Mouse (Mus musculus): ENCODE measurements around the gene Zbtb38. TPM values are rescaled to one million over a fixed set of nuclear protein-coding genes. Genes with fewer than 3 reads are reported as not detected.
"Not testable (repeated sequence)": the region's sequence is repeated elsewhere in the genome, so short reads cannot be mapped to it uniquely, and the experiment has no call there.

The Zbtb38 gene
- total RNA-seq, 2 experiments from 2014 or later, result 32.5 to 37.7 TPM

DNA sequence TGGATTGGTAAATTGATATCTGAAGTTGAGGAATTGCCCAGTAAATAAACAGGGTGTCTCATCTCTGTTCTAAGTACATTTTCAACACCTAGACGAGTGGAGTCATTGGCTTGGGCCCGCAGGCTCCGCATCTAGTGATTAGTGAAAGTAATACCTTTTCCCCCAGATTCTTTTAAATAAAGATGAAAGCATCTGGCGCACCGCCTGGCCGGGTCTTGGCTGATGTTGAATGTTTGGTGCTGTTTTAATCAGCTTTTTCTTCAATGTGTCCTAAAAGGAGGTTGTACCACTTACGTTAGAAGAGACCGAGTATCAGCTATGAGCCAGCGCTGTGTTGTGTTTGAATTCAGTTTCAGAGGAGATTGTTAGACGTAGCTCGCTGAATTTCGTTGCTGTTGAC is 81.4 kb downstream of the Zbtb38 start:
- intact Hi-C loops (cut with DNase I), result loop anchor here (5.0 kb wide), 1 partner anchor 46 kb away; no protein-coding TSS in a partner anchor

DNA sequence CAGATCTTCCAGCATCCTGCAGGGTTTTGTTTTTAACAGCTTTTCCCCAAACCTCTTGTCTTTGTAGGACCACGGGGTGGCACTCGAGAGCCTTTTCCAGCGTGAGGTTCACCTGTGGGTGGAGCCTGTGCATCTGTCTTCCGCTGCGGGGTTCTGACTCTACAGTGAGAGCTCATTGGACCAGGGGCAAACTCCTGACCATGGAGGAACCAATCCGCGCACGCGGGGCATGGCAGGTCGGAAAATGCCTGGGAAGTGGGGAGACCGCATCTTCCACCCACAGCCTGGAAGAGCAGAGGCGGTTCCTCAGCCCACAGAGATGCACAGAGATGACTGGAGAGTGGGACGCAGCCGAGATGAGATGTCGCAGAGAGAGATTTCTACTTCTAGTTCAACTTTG is 82.8 kb downstream of the Zbtb38 start:
- DNase-seq (ENCODE audit: low spot score), result peak; percentile 90
- intact Hi-C loops (cut with DNase I), result loop anchor here (1.0 to 5.0 kb wide), 3 partner anchors 47 to 148 kb away; no protein-coding TSS in a partner anchor

More for the DNA sequence above, 81.4 kb downstream of the Zbtb38 start:
- no peak for DNase-seq (ENCODE audit: low spot score)

DNA sequence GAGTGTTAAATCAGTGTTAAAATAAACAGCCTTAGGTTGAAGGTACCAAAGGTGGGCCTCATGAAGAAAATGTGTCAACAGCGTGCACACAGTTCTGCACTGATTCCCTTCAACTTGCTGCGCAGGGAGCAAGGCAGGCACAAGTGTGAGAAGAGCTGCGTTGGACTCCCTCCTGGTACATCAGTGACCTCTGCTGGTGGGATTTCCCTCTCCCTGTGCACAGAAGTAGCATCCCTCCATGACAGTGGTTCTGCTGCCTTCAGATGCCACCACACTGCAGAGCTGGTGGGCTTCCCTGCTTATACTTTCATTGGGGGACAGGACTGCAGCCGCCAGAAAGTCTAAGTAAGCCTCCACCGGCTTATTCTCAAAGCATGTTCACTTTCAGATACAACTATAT is 84.0 kb downstream of the Zbtb38 start:
- no peak for DNase-seq (ENCODE audit: low spot score)
- intact Hi-C loops (cut with DNase I), result loop anchor here (1.0 kb wide), 3 partner anchors 93 to 150 kb away; no protein-coding TSS in a partner anchor

DNA sequence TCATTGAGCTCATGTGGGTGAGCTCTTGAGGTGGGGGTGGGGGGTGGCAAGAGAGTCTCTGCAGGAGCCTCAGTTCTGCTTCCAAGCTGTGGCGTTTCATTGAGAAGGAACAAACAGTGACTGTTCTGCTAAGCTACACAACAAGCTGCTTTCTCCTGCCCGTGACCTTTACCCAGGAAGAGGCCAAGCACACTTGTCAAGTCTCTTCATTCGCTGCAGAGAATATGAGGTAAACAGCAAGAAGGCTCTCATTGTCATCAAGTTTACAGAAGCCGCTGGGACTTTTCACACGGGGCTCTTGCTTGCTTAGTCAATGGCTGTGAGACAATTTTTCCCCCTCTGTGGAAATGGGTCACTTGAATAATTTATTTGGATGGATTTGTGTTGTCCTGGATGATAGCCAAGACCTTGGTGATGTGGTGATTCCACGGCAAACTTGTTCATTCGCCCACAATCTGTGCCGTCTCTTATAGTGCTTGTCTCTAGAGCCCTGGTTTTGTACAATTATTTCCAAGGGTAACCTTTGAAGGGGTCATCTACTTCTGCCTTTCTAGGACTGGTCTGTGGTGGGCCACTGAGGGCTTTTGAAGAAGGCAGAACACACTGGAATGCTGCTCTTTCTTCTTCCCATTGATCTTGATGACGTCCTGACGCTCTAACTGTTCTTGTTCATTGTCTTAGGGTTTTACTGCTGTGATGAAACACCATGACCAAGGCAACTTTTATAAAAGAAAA is 92.0 kb downstream of the Zbtb38 start:
- DNase-seq (ENCODE audit: low spot score), result no peak
- intact Hi-C loops (cut with DNase I), result no loop called here

DNA sequence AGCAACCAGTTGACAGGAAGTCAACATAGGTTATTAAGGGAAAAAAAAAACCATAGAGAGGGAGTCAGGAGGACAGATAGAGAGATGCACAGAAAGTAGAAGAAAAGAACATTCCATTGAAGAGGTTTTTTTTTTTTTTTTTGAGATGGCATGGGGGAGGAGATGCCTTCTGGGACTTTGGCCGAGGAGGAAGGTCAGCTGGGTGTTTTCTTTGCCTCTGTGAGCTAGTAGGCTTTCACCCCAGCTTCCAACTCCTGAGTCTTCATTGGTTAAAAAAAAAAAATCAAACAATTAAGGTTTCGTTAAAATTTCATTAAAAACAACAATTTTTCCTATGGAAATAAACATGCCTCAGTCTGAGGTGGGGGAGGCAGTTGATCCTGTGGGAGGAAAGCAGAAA is 92.8 kb downstream of the Zbtb38 start:
- no peak for DNase-seq (ENCODE audit: low spot score)
- intact Hi-C loops (cut with DNase I), result no loop called here

DNA sequence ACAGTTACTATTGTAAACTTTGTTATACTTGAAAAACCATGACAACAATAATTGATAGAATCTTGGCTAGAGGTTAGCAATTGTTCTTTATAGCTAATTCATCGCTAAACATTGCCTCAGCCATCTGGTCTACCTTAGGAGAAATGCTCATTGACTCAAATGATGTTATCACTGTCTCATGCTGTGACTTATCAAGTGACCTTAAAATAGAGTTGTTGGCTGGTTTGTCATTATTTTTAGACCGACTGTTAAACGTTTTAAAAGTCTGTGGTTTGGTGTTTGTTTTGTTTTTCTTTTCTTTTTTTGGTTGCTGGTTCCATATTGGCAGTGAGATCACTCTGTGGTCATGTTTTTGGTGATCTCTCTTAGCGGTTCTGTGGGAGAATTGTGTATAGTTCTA is 99.1 kb downstream of the Zbtb38 start:
- DNase-seq (ENCODE audit: low spot score), result no peak
- intact Hi-C loops (cut with DNase I), result loop anchor here (2.0 kb wide), 1 partner anchor 81 kb away; no protein-coding TSS in a partner anchor

DNA sequence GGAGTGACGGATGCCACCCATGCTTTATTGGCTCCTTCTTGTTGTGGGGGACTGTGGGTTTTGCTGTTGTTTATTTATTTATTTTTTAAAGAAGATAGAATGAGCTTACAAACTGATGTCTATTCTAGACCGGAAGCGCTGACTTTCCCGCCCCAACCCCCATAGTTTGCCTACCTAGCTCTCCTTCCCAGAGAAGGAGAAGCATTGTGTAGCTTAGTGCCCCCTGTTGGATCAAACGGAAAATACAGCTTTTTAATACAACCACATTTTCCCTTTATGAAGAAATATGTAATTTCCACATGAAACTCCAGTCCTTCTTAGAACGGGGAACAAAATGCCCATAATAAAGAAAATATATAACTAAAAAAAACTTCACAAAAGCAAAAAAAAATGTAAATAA is 99.9 kb downstream of the Zbtb38 start:
- DNase-seq (ENCODE audit: low spot score), result no peak
- intact Hi-C loops (cut with DNase I), result loop anchor here (2.0 kb wide), 1 partner anchor 80 kb away; no protein-coding TSS in a partner anchor

DNA sequence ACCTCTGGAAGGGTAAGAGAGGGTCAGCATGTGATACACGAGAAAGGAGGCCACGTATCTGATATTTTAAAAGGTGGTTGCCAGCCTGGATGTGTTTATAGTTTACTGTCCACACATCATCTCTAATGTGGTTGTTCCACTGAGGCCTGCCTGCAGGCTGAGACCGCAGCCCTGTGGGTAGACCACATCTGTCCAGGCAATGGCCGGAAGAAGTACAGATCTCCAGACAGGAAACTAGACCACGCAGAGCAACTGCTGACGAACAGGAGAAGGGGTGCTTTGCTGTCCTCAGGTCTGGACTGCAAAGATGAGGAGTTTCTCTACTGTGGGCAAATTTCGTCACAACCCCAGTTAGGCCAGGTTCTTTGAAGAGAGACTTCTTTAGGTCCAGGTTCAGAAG is 101.8 kb downstream of the Zbtb38 start:
- intact Hi-C loops (cut with DNase I), result no loop called here
- DNase-seq (ENCODE audit: low spot score), result no peak

DNA sequence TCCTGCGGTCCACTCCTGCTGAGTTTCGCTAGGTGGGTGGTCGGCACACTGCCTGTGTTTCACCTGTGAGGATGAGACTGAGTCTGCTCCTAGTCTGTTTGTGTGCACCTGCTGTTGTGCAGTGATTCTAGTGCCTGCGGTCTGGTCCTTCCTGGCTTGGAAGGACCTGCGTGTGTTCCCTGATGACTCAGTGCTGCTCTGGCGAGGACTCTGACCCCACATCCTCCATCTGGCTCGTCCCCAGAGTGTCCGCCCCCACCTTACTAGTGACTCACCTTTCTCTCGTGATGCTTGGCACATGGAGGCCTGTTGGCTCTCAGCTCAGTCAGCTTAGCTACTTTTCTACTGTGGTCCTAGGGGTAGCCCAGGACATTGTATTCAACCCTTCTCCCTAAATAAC is 102.7 kb downstream of the Zbtb38 start:
- intact Hi-C loops (cut with DNase I), result no loop called here
- no peak for DNase-seq (ENCODE audit: low spot score)

DNA sequence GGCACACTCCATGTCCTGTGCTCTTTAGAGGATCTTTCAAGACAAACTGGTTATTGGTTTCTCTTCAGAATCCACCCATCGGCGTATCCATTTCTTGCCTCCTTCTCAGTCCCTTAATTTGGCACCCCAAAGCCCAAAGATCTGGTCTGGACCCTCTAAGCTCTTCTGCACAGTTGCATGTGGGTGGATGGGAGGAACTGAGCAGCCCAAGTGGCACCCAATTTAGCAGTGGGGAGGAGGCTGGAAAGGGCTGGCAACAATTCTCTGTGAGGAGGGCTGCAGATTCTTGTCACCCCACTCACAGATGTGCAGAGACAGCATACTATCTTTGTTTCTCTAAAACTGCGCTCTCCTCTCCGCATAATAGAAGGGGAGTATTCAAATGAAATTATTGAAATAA is 103.3 kb downstream of the Zbtb38 start:
- DNase-seq (ENCODE audit: low spot score), result no peak
- intact Hi-C loops (cut with DNase I), result no loop called here

DNA sequence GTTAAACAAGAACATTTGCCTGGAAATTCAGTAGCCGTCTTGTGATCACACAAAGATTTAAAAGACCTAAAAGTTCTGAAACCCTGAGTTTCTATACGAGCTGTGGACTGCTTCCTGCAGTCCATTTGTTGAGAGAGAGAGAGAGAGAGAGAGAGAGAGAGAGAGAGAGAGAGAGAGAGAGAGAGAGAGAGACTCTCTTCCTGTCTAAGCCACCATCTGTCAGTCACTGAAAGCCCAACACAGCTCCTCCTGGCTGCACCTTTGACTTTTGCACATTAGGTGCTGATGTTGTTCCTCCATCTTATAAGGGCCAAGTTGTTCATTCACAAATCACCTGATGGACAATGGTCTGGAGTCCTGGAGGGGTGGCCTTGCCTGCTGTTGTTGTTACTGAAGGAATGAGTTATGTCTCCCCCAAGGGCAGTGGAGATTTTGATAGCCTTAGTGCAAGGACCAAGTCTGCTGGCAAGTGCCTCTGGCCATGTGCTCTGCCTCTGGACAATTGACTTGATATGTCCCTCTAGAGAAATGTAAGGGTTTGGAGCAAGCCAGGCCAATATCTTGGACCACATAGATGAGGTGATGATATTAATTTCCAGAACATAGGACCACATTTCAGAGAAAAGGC is 105.8 kb downstream of the Zbtb38 start:
- intact Hi-C loops (cut with DNase I), result no loop called here
- no peak for DNase-seq (ENCODE audit: low spot score)

DNA sequence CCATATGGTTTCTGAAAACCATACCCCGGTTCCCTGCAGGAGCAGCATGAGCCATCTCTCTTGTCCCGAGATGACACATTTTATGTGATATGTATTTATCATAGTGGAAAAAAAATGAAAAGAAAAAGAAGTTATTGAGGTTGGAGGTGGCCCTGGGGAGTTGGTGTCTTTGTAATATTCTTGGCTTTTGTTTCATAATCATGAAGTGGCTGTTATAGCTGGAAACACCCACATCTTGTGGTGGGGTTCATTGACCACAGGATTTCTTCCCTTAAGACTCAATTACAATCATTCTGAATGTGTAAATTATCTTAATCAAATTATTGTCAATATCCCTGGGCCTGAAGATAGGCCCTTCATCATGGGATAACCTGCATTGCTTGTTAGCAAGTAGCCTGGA is 107.8 kb downstream of the Zbtb38 start:
- no peak for DNase-seq (ENCODE audit: low spot score)
- intact Hi-C loops (cut with DNase I), result no loop called here

DNA sequence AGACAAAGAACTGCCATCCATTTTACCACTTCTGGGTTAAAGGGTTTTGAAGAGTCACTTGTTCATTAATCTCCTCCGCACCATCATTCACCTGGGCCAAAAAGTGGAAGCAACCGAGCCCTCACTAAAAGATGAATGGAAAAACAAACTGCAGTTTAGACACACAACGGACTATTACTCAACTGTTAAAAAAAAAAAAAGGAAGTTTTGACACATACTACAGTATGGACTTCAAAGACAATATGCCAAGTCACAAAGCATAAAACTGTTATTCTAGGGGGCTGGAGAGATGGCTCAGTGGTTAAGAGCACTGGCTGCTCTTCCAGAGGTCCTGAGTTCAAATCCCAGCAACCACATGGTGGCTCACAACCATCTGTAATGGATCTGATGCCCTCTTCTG is 108.6 kb downstream of the Zbtb38 start:
- intact Hi-C loops (cut with DNase I); DNase-seq (ENCODE audit: low spot score): not testable (repeated sequence)

DNA sequence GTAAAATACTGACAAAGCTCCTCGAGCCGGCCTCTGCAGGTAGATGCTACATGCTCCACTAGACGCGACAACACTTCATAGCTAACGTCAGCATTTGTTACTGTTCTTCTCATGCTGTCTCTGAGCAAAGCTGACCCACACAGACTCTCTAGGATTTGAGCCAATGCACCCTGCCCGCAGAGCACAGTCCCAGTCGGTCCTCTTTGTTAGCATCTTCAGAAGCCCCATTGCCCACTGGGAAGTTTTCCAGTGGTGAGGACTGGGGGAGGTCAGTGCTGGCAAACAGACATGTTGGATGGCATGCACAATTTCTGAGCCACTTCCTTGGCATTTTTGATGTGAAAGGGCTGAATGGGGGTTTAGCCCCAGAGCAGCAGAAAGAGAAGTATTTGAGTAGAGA is 113.2 kb downstream of the Zbtb38 start:
- intact Hi-C loops (cut with DNase I), result loop anchor here (10.0 kb wide), 1 partner anchor 285 kb away; no protein-coding TSS in a partner anchor
- no peak for DNase-seq (ENCODE audit: low spot score)

DNA sequence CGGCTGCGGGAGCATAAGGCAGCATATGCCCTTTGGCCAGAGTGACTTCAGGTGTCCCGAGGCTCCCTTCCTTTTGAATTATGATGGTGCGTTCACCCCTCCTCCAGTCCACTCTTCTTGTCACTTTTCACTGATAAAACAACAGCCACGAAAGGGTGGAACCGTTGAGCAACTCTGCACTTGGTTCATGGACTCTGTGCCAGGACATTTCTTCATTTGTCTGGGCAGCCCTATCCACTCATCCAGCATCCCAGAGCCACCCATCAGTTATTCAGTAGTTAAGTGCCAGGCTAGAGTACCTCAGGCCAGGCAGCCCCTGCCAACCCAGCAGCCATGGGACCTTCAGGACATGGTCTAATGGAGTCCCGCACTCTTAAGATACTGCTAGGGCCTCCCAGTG is 114.1 kb downstream of the Zbtb38 start:
- intact Hi-C loops (cut with DNase I), result loop anchor here (10.0 kb wide), 1 partner anchor 284 kb away; no protein-coding TSS in a partner anchor
- DNase-seq (ENCODE audit: low spot score), result no peak

DNA sequence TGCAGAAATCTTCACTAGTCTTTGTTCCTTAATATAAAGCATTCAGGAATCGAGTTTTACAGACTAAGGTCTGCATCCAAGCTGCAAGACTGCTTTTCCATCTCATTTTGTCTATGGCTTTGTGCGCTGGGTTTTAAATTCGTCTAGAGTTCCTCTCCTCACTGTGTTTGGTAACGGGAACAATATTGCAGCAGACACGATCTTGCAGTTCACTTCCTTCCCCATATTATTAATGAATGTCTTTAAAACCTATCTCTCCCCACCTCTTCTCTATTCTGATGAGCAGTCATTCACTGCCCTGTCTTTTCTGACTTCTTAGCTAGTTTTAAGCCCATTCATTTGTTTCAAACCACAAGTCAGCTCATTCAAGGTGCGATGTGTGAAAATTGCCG is 115.5 kb downstream of the Zbtb38 start:
- intact Hi-C loops (cut with DNase I), result loop anchor here (10.0 kb wide), 1 partner anchor 282 kb away; no protein-coding TSS in a partner anchor
- no peak for DNase-seq (ENCODE audit: low spot score)

DNA sequence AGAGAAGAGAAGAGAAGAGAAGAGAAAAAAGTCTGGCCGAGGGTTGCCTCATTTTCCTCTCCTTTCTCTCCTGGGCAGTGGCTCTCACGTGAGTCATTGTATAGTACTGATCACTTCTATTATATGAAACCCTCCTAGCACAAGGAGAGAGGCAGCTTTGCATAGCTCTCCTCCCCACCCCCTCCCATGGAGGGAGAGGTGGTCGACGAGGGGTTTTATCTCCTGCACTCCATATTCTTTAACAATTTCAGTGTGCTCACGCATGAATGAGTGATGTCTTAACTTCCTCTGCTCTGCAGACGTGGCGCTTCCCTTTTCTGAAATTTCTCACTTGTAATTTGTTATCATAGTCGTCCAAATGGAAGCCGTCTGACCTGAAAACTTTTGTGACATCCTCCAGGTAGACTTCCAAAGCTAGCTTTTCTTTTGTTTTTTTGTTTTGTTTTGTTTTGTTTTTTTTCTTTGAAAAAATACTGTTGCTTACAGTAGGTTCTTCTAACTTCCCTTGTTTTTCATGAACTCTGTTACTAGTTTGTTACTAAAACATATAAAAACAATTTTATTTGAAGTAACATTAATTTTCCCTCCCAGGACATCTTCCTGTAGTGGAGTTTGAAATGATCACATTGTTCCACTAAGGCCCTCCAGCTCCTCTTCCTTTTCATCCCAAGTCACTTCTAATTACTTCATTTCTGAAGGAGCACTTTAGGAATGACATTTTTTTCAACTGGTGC is 116.0 kb downstream of the Zbtb38 start:
- no peak for DNase-seq (ENCODE audit: low spot score)
- intact Hi-C loops (cut with DNase I), result loop anchor here (10.0 kb wide), 1 partner anchor 282 kb away; no protein-coding TSS in a partner anchor

DNA sequence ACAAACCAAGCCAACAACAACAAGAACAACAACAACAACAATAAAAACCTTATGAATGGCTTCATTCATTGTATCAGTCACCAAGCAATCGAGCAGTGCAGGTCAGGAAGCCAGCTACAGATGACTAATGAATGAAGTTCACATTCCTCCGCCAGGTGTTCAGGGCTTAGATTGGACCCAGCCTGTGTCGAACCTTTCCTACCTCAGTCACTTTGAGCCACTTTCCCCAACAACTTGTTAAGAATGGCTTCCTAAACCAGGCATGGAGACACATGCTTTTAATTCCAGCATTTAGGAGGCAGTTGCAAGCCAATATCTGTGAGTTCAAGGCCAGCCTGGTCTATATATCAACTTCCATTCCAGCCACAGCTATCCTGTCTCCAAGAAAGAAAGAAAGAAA is 116.7 kb downstream of the Zbtb38 start:
- intact Hi-C loops (cut with DNase I), result loop anchor here (10.0 kb wide), 1 partner anchor 281 kb away; no protein-coding TSS in a partner anchor
- DNase-seq (ENCODE audit: low spot score), result no peak

DNA sequence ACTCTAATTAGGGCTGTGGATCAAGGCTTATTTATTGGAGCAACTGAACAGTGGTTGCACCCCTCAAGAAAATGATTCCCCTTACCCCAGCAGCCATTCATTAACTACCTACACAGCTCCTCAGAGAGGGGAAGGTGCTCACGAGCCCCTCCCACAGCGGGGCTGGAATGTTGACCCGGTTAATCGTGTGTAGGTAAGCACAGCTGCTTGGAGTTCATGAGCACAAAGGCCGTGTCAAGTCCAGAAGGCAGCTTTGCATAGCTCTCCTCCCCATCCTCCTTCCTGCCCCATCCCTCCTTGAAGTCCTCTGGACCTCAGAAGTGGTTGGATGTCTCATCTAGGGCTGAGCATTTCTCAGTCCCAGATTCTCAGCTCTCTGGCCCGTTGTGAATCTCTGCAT is 117.5 kb downstream of the Zbtb38 start:
- no peak for DNase-seq (ENCODE audit: low spot score)
- intact Hi-C loops (cut with DNase I), result loop anchor here (10.0 kb wide), 1 partner anchor 280 kb away; no protein-coding TSS in a partner anchor

DNA sequence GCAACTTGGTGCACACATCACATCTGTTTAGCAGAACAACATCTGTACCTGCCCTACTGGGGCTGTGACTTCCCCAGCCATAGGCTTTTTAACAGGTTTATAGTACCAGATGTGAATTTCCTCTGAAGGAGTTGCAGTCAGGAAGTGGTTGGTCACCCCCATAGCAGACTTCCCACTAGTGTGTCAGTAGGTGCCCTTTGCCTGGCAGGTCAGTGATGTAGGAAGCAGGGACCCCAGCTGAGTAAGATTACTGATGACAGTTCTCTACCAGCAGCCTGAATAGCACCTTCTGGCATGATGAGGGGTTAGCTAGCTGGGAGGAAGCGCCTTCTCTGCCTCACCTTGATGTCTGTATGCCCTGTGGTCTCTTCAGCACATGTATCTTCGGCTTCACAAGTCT is 118.9 kb downstream of the Zbtb38 start:
- intact Hi-C loops (cut with DNase I), result loop anchor here (10.0 kb wide), 1 partner anchor 279 kb away; no protein-coding TSS in a partner anchor

More for the DNA sequence above, 118.9 kb downstream of the Zbtb38 start:
- no peak for DNase-seq (ENCODE audit: low spot score)

Data from heart, postnatal 25 days (tissue).